Mouse (Mus musculus) lung, postnatal 0 days (tissue): ENCODE results near the gene Abcc6. TPM values are rescaled to one million over a fixed set of nuclear protein-coding genes. Genes with fewer than 3 reads are reported as not detected.
A peak's percentile ranks its signal among the peaks of the same experiment; 100 is the strongest.

Experiments used
- ATAC-seq: fragments of 200-750 bp; cut with Nextera tagmentation; 2 replicates; pipeline ENCODE4 v1.8.0; 2017; ENCODE audit warnings: moderate library complexity
- DNase-seq: peaks from one replicate; pipeline ENCODE4 v3.0.0-alpha.2; 2016; ENCODE audit warnings: low spot score
- H3K27ac ChIP-seq: fragments of 300-500 bp; sonication (generic); 2 replicates; pipeline ENCODE4 v1.5.1; 2014; ENCODE audit warnings: antibody characterized with exemption, mild to moderate bottlenecking, low read length, mixed read lengths
- H3K27me3 ChIP-seq: fragments of 300-500 bp; sonication (generic); replicated peaks from 2 replicates; pipeline ENCODE4 v1.6.1; 2014; ENCODE audit warnings: low read length, mixed read lengths; ENCODE audit not compliant: insufficient read depth
- H3K36me3 ChIP-seq: fragments of 300-500 bp; sonication (generic); 2 replicates; pipeline ENCODE4 v1.6.1; 2014; ENCODE audit warnings: low read length, mixed read lengths; ENCODE audit not compliant: insufficient read depth
- H3K4me1 ChIP-seq: fragments of 300-500 bp; sonication (generic); 2 replicates; pipeline ENCODE4 v1.6.1; 2014; ENCODE audit warnings: antibody characterized with exemption, low read depth, low read length, mixed read lengths; ENCODE audit not compliant: insufficient read depth
- H3K4me2 ChIP-seq: fragments of 300-500 bp; sonication (generic); replicated peaks from 2 replicates; pipeline ENCODE4 v1.6.1; 2014; ENCODE audit warnings: low read depth, mild to moderate bottlenecking, low read length, moderate library complexity, mixed read lengths
- H3K4me3 ChIP-seq: fragments of 300-500 bp; sonication (generic); 2 replicates; pipeline ENCODE4 v1.5.1; 2014; ENCODE audit warnings: low read depth, low read length
- H3K9ac ChIP-seq: fragments of 300-500 bp; sonication (generic); replicated peaks from 2 replicates; pipeline ENCODE4 v1.6.1; 2014; ENCODE audit warnings: low read depth, mild to moderate bottlenecking
- H3K9me3 ChIP-seq: fragments of 300-500 bp; sonication (generic); 2 replicates; pipeline ENCODE4 v1.6.1; 2016; ENCODE audit warnings: low read length, mixed read lengths
- CTCF ChIP-seq: IDR thresholded peaks from 2 replicates; pipeline ENCODE4 v1.5.1; 2016; ENCODE audit warnings: antibody characterized with exemption, mild to moderate bottlenecking
- EP300 ChIP-seq: IDR thresholded peaks from 2 replicates; pipeline ENCODE4 v1.6.1; 2016; ENCODE audit warnings: antibody characterized with exemption, mild to moderate bottlenecking, control low read depth
- WGBS: fragments of 180-500 bp; shearing (Covaris S2); extraction: QIAGEN DNeasy Blood & Tissue Kit; methylation state at CpG from one replicate; pipeline ENCODE4 v1.1.7; 2014; 5-methylcytosine and 5-hydroxymethylcytosine counted together
- polyA plus RNA-seq: library from polyadenylated mRNA; unstranded; fragments of >200 nt; fragmentation: Nextera tagmentation; extraction: Ambion mirVana; gene quantifications from 2 replicates; pipeline ENCODE4 v1.2.1, GENCODE M21; 2015

Abcc6 gene
- polyA plus RNA-seq, 1 experiment from 2014 or later = 0.26 TPM

GRCm38 (mm10) chr7:46033109-46033869, 3.2 kb upstream of the Abcc6 start, which contains the start of gene Nomo1:
Nomo1 (plus strand) TSS chr7:46033698.
- H3K4me1 ChIP-seq = peaks cover 4% of the 10 kb centered on the region; the same call in 1 of the 2 replicates
- ATAC-seq = peak; percentile 96
- DNase-seq = peak; percentile 95
- peak; percentile 85 for TF ChIP-seq CTCF
- TF ChIP-seq EP300 = no peak
- no peaks in the 10 kb centered on the region for H3K36me3 ChIP-seq
- no peaks in the 10 kb centered on the region for H3K27me3 ChIP-seq
- no peaks in the 10 kb centered on the region for H3K9me3 ChIP-seq
- WGBS = 4% methylated on average over 37 of the region's 44 CpGs
- peak within 1 kb of the TSS; percentile 80 for H3K4me3 ChIP-seq
- peak within 1 kb of the TSS; percentile 71 for H3K9ac ChIP-seq
- H3K27ac ChIP-seq = no peak within 1 kb of the TSS
- peak within 1 kb of the TSS; percentile 98 for H3K4me2 ChIP-seq

GRCm38 (mm10) chr7:46031075-46031474, 973 bp upstream of the Abcc6 start:
- no peak overlapping the region for H3K27ac ChIP-seq
- H3K9me3 ChIP-seq = no peaks in the 10 kb centered on the region
- H3K27me3 ChIP-seq = no peaks in the 10 kb centered on the region
- ATAC-seq (no peak), DNase-seq (no peak)
- H3K4me1 ChIP-seq = peaks cover 4% of the 10 kb centered on the region; the same call in 1 of the 2 replicates
- H3K36me3 ChIP-seq = no peaks in the 10 kb centered on the region
- H3K4me2 ChIP-seq = no peak overlapping the region
- no peak overlapping the region for H3K9ac ChIP-seq
- no peak for TF ChIP-seq CTCF
- no peak overlapping the region for H3K4me3 ChIP-seq
- WGBS = 67% methylated on average over 2 of the region's 2 CpGs

- peaks cover 4% of the 10 kb centered on the region; the same call in 1 of the 2 replicates for H3K4me1 ChIP-seq
- H3K4me2 ChIP-seq = no peak overlapping the region; the same call in 1 of the 2 replicates
- DNase-seq = peak; percentile 52
- TF ChIP-seq EP300 (no peak), CTCF (no peak; the same call in 1 of the 2 replicates)
- H3K9ac ChIP-seq = 0 out of 2 replicates have a peak overlapping the region, but pooled peaks have one; percentile 27
- peak; percentile 3; the same call in 1 of the 2 replicates for ATAC-seq
- no peaks in the 10 kb centered on the region for H3K36me3 ChIP-seq
- no peak overlapping the region for H3K27ac ChIP-seq
- WGBS = 53% methylated on average over 7 of the region's 9 CpGs
- H3K27me3 ChIP-seq = no peaks in the 10 kb centered on the region
- H3K9me3 ChIP-seq = no peaks in the 10 kb centered on the region
- H3K4me3 ChIP-seq = no peak overlapping the region
Observed at GRCm38 (mm10) chr7:46029299-46030144, 580 bp downstream of the Abcc6 start.

- ATAC-seq = no peak
- no peak for DNase-seq
- H3K36me3 ChIP-seq = no peaks in the 10 kb centered on the region
- H3K9me3 ChIP-seq = no peaks in the 10 kb centered on the region
- H3K27me3 ChIP-seq = no peaks in the 10 kb centered on the region
- H3K27ac ChIP-seq = no peak overlapping the region
- no peak for TF ChIP-seq EP300
- no peaks in the 10 kb centered on the region; the same call in 1 of the 2 replicates for H3K4me1 ChIP-seq
- no peak overlapping the region for H3K9ac ChIP-seq
- no peak overlapping the region for H3K4me3 ChIP-seq
- H3K4me2 ChIP-seq = no peak overlapping the region
- WGBS = 74% methylated on average over 10 of the region's 10 CpGs
Observed at GRCm38 (mm10) chr7:46028681-46029080, 1.4 kb downstream of the Abcc6 start.

- 39% methylated on average over 9 of the region's 9 CpGs for WGBS
- DNase-seq = peak; percentile 71
- Histone ChIP-seq H3K4me3 (no peak overlapping the region), H3K9me3 (no peaks in the 10 kb centered on the region), H3K4me1 (no peaks in the 10 kb centered on the region; the same call in 1 of the 2 replicates), H3K36me3 (no peaks in the 10 kb centered on the region), H3K27ac (0 out of 2 replicates have a peak overlapping the region, but pooled peaks have one; percentile 15), H3K9ac (no peak overlapping the region), H3K4me2 (no peak overlapping the region), H3K27me3 (no peaks in the 10 kb centered on the region)
- ATAC-seq = peak; percentile 77
- TF ChIP-seq EP300 = peak; percentile 76
- no peak for TF ChIP-seq CTCF
Observed at GRCm38 (mm10) chr7:46025436-46025835, 4.7 kb downstream of the Abcc6 start.

- no peak overlapping the region for H3K9ac ChIP-seq
- H3K4me1 ChIP-seq = no peaks in the 10 kb centered on the region; the same call in 1 of the 2 replicates
- WGBS = 44% methylated on average over 4 of the region's 4 CpGs
- H3K27ac ChIP-seq = no peak overlapping the region
- no peaks in the 10 kb centered on the region for H3K9me3 ChIP-seq
- H3K4me2 ChIP-seq = no peak overlapping the region
- no peak overlapping the region for H3K4me3 ChIP-seq
- no peaks in the 10 kb centered on the region for H3K36me3 ChIP-seq
- TF ChIP-seq EP300 (no peak), CTCF (no peak)
- DNase-seq (no peak), ATAC-seq (no peak)
- no peaks in the 10 kb centered on the region for H3K27me3 ChIP-seq
Observed at GRCm38 (mm10) chr7:46021951-46022350, 8.2 kb downstream of the Abcc6 start.
